Mouse (Mus musculus) liver, embryonic 11.5 days (tissue): ENCODE measurements around the gene Sae1. TPM values are rescaled to one million over a fixed set of nuclear protein-coding genes. Genes with fewer than 3 reads are reported as not detected.

ENCODE experiments used
- ATAC-seq: fragments of 200-750 bp; cut with Nextera tagmentation; replicated peaks from 2 replicates; pipeline ENCODE4 v1.8.0; 2017; ENCODE audit warnings: moderate number of reproducible peaks, mild to moderate bottlenecking, moderate TSS enrichment, moderate library complexity; ENCODE audit not compliant: low FRiP score
- DNase-seq: peaks from one replicate; pipeline ENCODE4 v3.0.0-alpha.2; 2017; ENCODE audit warnings: low spot score
- H3K27ac ChIP-seq: fragments of 300-500 bp; sonication (generic); 2 replicates; pipeline ENCODE4 v1.5.1; 2014; ENCODE audit warnings: mild to moderate bottlenecking, low read depth, low read length, control low read depth
- H3K27me3 ChIP-seq: fragments of 300-500 bp; sonication (generic); replicated peaks from 2 replicates; pipeline ENCODE4 v1.6.1; 2014; ENCODE audit warnings: low read length, mixed read lengths; ENCODE audit not compliant: control insufficient read depth, insufficient read depth
- H3K36me3 ChIP-seq: fragments of 300-500 bp; sonication (generic); 2 replicates; pipeline ENCODE4 v1.6.1; 2014; ENCODE audit warnings: mild to moderate bottlenecking, low read length, moderate library complexity, mixed read lengths; ENCODE audit not compliant: control insufficient read depth, insufficient read depth
- H3K4me1 ChIP-seq: fragments of 300-500 bp; sonication (generic); replicated peaks from 2 replicates; pipeline ENCODE4 v1.6.1; 2014; ENCODE audit warnings: low read length, mixed read lengths; ENCODE audit not compliant: control insufficient read depth, insufficient read depth
- H3K4me2 ChIP-seq: fragments of 300-500 bp; sonication (generic); 2 replicates; pipeline ENCODE4 v1.6.1; 2014; ENCODE audit warnings: mild to moderate bottlenecking, control low read depth, moderate library complexity
- H3K4me3 ChIP-seq: fragments of 300-500 bp; sonication (generic); 2 replicates; pipeline ENCODE4 v1.5.1; 2014; ENCODE audit warnings: low read depth, low read length, control low read depth
- H3K9ac ChIP-seq: fragments of 300-500 bp; sonication (generic); 2 replicates; pipeline ENCODE4 v1.6.1; 2014; ENCODE audit warnings: low read depth, low read length, control low read depth
- H3K9me3 ChIP-seq: fragments of 300-500 bp; sonication (generic); 2 replicates; pipeline ENCODE4 v1.6.1; 2016; ENCODE audit warnings: low read length, inconsistent platforms, mixed read lengths; ENCODE audit not compliant: control insufficient read depth
- WGBS: fragments of 180-500 bp; shearing (Covaris S2); extraction: QIAGEN DNeasy Blood & Tissue Kit; methylation state at CpG from one replicate; pipeline ENCODE4 v1.1.7; 2014; 5-methylcytosine and 5-hydroxymethylcytosine counted together
- polyA plus RNA-seq: library from polyadenylated mRNA; unstranded; fragments of >200 nt; fragmentation: Nextera tagmentation; extraction: Ambion mirVana; gene quantifications from 2 replicates; pipeline ENCODE4 v1.2.1, GENCODE M21; 2014

Gene Sae1
- polyA plus RNA-seq, 1 experiment from 2014 or later = 267 TPM

DNA sequence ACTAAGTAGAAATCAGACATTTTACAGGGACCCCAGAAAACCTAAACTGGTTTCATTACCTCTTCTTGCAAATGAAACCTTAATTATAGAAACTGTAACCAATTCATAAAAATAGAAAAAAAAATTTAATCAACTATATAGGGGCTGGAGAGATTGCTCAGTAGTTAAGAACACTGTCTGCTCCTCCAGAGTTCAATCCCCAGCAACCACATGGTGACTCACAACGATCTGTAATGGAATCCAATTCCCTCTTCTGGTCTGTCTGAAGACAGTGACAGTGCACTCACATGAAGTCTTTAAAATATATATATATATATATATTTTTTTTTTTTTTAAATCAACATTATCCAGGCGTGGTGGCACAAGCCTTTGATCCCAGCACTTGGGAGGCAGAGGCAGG, 100.6 kb downstream of the Sae1 start:
- Histone ChIP-seq H3K4me1 (peaks cover 11% of the 10 kb centered on the region), H3K9me3 (no peaks in the 10 kb centered on the region), H3K27me3 (no peaks in the 10 kb centered on the region), H3K4me3 (peak overlapping the region; percentile 58), H3K4me2 (peak overlapping the region; percentile 96), H3K36me3 (peaks cover 22% of the 10 kb centered on the region), H3K27ac (peak overlapping the region; percentile 89), H3K9ac (peak overlapping the region; percentile 68)
- no peak for ATAC-seq
- DNase-seq = no peak
- WGBS = 76% methylated on average over 2 of the region's 2 CpGs

DNA sequence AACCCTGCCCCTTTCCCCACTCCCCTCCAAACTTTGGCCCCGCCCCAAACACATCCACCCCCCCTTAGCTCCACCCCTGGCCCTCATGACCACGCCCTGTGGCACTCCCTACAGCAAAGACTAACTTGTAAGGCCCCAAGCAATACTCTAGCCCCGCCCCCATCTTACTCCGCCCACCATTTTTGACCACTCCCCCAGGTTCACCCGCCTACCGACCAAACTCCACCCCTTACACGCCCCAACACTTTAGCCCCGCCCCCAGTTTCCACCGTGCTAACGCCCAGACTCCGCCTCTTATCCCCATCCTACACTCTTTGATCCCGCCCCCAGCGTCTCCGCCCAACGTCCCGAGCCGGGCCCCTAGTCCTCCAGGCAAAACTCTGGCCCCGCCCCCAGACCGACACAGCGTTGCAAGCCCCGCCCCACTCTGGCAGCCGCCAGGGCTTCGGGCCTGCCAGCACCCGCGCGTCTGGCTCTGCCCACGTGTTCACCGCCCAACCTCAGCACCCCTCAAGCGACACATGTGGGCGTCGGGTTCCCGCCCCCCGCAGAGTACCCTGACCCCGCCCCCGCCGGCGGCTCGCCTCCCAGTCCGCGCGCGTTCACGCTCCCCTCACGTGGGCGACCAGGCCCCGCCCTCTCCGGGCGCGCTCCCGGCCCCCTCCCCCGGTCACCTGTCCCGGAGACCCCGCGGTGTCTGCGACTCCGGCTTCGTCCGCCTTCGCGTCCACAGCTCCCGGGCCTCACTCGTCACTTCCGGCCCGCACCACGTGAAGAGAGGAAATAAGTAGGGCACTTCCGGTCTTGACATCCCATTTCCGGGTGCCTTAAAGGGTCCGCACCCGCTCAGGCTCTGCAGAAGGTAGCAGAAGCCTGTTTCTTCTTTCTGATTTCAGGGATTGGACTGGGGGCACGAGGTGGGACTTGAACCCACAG, 101.3 kb downstream of the Sae1 start, which contains the start of gene Ccdc9:
Gene Ccdc9, minus strand, starts transcription at position 770 of the 936 bp plus-strand sequence.
- peak; percentile 88 for ATAC-seq
- H3K36me3 ChIP-seq = peaks cover 29% of the 10 kb centered on the region
- no peaks in the 10 kb centered on the region for H3K27me3 ChIP-seq
- peak within 1 kb of the TSS; percentile 68 for H3K9ac ChIP-seq
- peak within 1 kb of the TSS; percentile 89 for H3K27ac ChIP-seq
- peak within 1 kb of the TSS; percentile 58 for H3K4me3 ChIP-seq
- peak within 1 kb of the TSS; percentile 96 for H3K4me2 ChIP-seq
- WGBS = under 1% methylated on average over 70 of the region's 70 CpGs
- peaks cover 11% of the 10 kb centered on the region for H3K4me1 ChIP-seq
- DNase-seq = peak; percentile 100
- no peaks in the 10 kb centered on the region for H3K9me3 ChIP-seq

DNA sequence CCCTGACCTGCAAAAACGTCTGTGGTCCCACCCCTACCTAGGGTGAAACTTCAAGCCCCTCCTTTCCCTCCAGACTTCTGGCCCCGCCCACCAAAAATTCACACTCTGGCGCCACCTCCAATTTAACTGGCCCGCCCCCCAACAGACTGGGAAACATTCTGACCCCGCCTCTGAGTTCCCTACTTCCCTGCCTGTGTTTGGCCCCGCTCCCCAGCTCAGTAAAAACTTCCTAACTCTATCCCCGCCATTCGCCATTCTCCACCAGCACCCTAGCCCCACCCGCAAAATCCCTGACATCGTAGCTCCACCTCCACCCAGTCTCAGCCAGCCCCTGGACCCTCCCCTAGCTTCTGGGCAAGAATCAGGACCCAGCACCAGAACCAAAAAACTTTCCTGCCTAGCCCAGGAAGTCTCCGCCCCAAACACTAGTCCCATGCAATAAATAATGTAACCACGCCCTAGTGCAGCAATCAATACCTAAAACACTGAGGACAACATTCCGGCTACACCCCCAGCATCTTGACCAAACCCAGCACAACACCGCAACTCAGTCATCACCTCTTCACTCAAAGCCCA, 102.1 kb downstream of the Sae1 start:
- Histone ChIP-seq H3K9ac (peak overlapping the region; percentile 48), H3K4me3 (peak overlapping the region; percentile 58), H3K27me3 (no peaks in the 10 kb centered on the region), H3K9me3 (no peaks in the 10 kb centered on the region), H3K4me2 (peak overlapping the region; percentile 96), H3K27ac (peak overlapping the region; percentile 70), H3K36me3 (peaks cover 35% of the 10 kb centered on the region), H3K4me1 (peaks cover 11% of the 10 kb centered on the region)
- ATAC-seq (peak; percentile 48), DNase-seq (peak; percentile 68)
- 3% methylated on average over 14 of the region's 14 CpGs for WGBS

DNA sequence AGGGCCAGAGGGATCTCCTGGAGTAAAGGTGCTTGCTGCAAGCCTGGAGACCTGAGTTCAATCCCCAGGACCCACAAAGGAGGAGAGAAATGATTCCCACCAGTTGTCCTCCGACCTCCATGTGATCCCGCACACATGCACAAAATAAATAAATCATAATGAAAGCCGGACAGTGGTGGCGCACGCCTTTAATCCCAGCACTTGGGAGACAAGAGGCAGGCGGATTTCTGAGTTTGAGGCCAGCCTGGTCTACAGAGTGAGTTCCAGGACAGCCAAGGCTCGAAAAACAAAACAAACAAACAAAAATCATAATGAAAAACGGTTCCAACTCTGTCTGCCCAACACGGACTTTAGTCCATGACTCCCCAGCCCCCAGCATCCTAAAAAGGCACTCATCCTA, 102.7 kb downstream of the Sae1 start:
- 69% methylated on average over 9 of the region's 9 CpGs for WGBS
- peak overlapping the region; percentile 48 for H3K9ac ChIP-seq
- ATAC-seq = no peak

DNA sequence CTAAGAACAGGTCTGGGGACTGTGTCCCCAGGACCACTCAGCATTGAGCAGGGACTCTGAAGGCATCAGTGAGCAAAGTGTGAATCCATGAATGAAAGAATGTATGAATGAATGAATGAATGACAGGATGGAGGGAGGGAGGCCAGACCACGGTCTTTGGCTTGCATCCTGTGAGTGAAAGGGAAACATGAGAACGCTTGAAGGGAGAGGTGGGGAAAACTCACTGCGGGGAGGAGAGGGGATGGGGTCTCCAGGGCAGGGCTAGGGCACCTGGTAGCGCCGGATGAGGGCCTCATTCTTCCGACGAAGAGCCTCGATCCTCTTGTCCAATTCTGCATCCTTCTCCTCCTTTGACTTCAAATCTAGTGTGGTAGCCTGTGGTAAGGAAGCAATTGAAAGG, 103.6 kb downstream of the Sae1 start:
- no peak for ATAC-seq
- no peak overlapping the region for H3K27ac ChIP-seq
- H3K9ac ChIP-seq = no peak overlapping the region
- peak overlapping the region; percentile 7; the same call in 1 of the 2 replicates for H3K4me3 ChIP-seq
- H3K36me3 ChIP-seq = peaks cover 42% of the 10 kb centered on the region
- 92% methylated on average over 8 of the region's 8 CpGs for WGBS
- no peak overlapping the region for H3K4me2 ChIP-seq
- no peak for DNase-seq
- H3K9me3 ChIP-seq = no peaks in the 10 kb centered on the region
- peaks cover 11% of the 10 kb centered on the region for H3K4me1 ChIP-seq
- no peaks in the 10 kb centered on the region for H3K27me3 ChIP-seq

More for the DNA sequence above, 102.7 kb downstream of the Sae1 start:
- no peak for DNase-seq
- Histone ChIP-seq H3K4me1 (peaks cover 11% of the 10 kb centered on the region), H3K4me3 (peak overlapping the region; percentile 58), H3K27me3 (no peaks in the 10 kb centered on the region), H3K36me3 (peaks cover 41% of the 10 kb centered on the region), H3K4me2 (peak overlapping the region; percentile 96), H3K9me3 (no peaks in the 10 kb centered on the region), H3K27ac (peak overlapping the region; percentile 70; the same call in 1 of the 2 replicates)

DNA sequence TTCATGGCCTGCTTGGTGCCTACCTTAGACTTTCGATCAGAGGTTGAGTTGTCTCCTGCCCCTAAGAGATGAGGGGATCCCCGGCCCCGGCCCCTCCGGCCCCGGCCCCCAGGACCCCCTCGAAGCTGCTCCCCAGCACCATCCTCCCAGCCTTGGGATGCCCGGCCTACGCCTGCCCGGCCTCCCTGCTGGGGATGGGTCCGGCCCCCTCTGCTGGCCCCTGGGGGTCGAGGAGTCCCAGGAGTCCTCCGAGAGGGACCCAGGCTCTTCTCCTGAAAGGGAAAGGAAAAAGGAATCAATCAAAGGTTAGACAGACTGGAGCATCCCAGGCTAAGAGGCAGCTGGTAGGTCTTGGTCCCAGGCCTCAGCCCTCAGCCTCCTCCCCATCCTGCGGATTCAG, 105.3 kb downstream of the Sae1 start:
- Histone ChIP-seq H3K36me3 (peaks cover 46% of the 10 kb centered on the region), H3K4me2 (no peak overlapping the region), H3K27me3 (no peaks in the 10 kb centered on the region), H3K4me1 (peaks cover 11% of the 10 kb centered on the region), H3K9me3 (no peaks in the 10 kb centered on the region), H3K27ac (no peak overlapping the region), H3K9ac (no peak overlapping the region), H3K4me3 (no peak overlapping the region)
- ATAC-seq (no peak), DNase-seq (no peak)
- WGBS = 93% methylated on average over 13 of the region's 13 CpGs

DNA sequence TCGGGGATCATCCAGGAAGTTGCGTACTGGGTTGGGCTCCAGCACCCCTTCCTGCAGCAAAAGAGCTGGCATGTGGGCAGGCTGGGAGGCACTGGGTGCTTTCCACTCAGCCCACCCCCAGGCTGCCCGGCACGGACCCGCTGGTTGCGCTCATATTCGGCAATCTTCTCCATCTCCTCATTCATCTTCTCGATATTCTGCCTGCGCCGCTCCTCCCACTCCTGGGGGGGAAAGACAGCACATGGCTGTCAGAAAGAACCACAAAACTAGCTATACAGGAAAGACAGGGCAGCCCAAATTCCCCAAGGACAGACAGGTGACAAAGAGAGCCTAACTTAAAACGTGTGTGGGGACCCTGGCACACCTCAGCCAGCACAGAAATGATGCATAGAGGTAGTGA, 106.9 kb downstream of the Sae1 start:
- Histone ChIP-seq H3K4me3 (no peak overlapping the region), H3K36me3 (peaks cover 53% of the 10 kb centered on the region), H3K27me3 (no peaks in the 10 kb centered on the region), H3K27ac (no peak overlapping the region), H3K9ac (no peak overlapping the region), H3K4me1 (peaks cover 16% of the 10 kb centered on the region), H3K4me2 (no peak overlapping the region), H3K9me3 (no peaks in the 10 kb centered on the region)
- 87% methylated on average over 11 of the region's 11 CpGs for WGBS
- no peak for DNase-seq
- ATAC-seq = no peak

DNA sequence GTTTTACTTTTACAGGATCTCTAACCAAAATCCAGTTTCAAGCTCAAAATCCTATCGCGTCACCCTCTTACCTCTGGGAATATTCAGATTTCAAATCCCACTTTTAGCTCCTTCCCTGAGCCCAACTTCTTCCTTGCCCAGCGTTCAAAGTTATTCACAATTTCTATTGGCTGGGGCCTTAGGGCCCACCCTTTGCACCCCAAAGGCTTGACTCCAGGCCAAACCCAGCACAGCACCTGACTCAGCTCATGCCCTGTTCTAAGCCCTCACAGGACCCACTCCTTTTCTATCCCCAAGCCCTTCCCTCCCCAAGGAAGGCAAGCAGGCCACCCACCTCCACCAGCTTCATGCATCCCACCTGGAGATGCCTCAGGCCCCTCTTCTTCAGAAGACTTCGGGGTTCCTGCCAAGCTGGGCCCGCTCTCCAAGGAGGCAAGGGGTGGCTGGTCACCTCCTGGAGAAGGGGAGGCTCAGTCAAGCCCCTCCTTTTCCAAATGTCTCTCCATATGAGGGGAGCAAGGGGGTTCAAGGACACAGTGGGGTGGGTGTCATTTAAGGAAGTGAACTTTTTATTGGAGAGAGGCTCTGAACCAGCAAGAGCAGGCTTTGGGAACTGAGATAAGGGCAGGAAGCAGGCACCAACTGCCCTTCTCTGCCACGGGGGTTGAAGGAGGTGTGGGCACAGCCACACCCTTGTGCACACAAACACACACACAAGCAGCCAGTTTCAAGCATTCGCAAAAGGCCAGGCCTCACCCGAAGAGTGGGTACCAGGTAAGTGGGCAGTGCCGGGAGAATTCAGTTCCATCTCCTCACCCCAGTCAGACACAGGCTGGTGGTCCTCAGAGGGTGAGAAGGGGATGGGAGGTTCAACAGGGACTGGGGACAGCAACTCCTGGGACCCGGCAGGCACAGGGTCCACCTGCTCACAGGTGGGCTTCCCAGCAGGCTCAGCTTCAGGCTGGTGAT, 112.4 kb downstream of the Sae1 start:
- peak overlapping the region; percentile 86 for H3K9ac ChIP-seq
- H3K9me3 ChIP-seq = no peaks in the 10 kb centered on the region
- no peaks in the 10 kb centered on the region for H3K27me3 ChIP-seq
- WGBS = 62% methylated on average over 10 of the region's 10 CpGs
- no peak for DNase-seq
- peak overlapping the region; percentile 76 for H3K4me2 ChIP-seq
- peaks cover 40% of the 10 kb centered on the region for H3K4me1 ChIP-seq
- no peak for ATAC-seq
- H3K36me3 ChIP-seq = peaks cover 20% of the 10 kb centered on the region
- peak overlapping the region; percentile 80 for H3K4me3 ChIP-seq
- H3K27ac ChIP-seq = peak overlapping the region; percentile 96
